In genomic region chr2:49450931-49451636, GRCm38 (mm10) we compare ENCODE assay signal across 8 mouse cellular contexts. TPM values are rescaled to one million over a fixed set of nuclear protein-coding genes. Genes with fewer than 3 reads are reported as not detected.
DNase-seq lines count a peak whose midpoint lies in the region; ATAC-seq and TF ChIP-seq lines count a peak whose summit lies in the region.

Gene Epc2, plus strand, starts transcription at chr2:49451486.

- H3K9ac ChIP-seq in forebrain, embryonic 12.5 days = peak within 1 kb of the TSS; percentile 95
- H3K9ac ChIP-seq in heart, postnatal 0 days (replicated peaks; ENCODE audit: low read depth, low read length) = peak within 1 kb of the TSS; percentile 96
- H3K9ac ChIP-seq in liver, embryonic 15.5 days = peak within 1 kb of the TSS; percentile 91
- H3K9ac ChIP-seq in neural tube, embryonic 11.5 days (ENCODE audit: low read length) = peak within 1 kb of the TSS; percentile 98
- H3K9ac ChIP-seq in stomach, embryonic 16.5 days (ENCODE audit: low read length) = peak within 1 kb of the TSS; percentile 98

- DNase-seq in c-Kit-positive CD71-positive TER-119-positive erythroid progenitor cells, embryonic 14.5 days (ENCODE audit: low spot score) = peak; percentile 72
- DNase-seq in heart, postnatal 0 days (ENCODE audit: low spot score) = peak; percentile 80
- DNase-seq in kidney, postnatal 4 days = peak; percentile 87 to 94
- DNase-seq in neural tube, embryonic 11.5 days (ENCODE audit: low spot score) = peak; percentile 91

- H3K27me3 ChIP-seq in E14TG2a.4 (ENCODE audit: insufficient read depth, low read length) = no peaks in the 10 kb centered on the region
- H3K27me3 ChIP-seq in forebrain, embryonic 12.5 days = no peaks in the 10 kb centered on the region
- H3K27me3 ChIP-seq in heart, postnatal 0 days (ENCODE audit: control insufficient read depth, insufficient read depth, low read length) = no peaks in the 10 kb centered on the region
- peaks cover 19% of the 10 kb centered on the region for H3K27me3 ChIP-seq in liver, embryonic 15.5 days
- no peaks in the 10 kb centered on the region for H3K27me3 ChIP-seq in neural tube, embryonic 11.5 days (ENCODE audit: control insufficient read depth, insufficient read depth, low read length)
- H3K27me3 ChIP-seq in stomach, embryonic 16.5 days (ENCODE audit: control insufficient read depth, insufficient read depth, low read length) = no peaks in the 10 kb centered on the region

- under 1% methylated on average over 41 of the region's 88 CpGs for WGBS in forebrain, embryonic 12.5 days
- under 1% methylated on average over 69 of the region's 88 CpGs for WGBS in heart, postnatal 0 days
- WGBS in liver, embryonic 15.5 days (ENCODE audit: insufficient replicate concordance) = under 1% methylated on average over 87 of the region's 88 CpGs
- 0% methylated on average over 53 of the region's 88 CpGs for WGBS in neural tube, embryonic 11.5 days
- WGBS in stomach, embryonic 16.5 days = under 1% methylated on average over 83 of the region's 88 CpGs

- peaks cover 66% of the 10 kb centered on the region for H3K4me1 ChIP-seq in E14TG2a.4 (replicated peaks; ENCODE audit: low read depth, low read length)
- peaks cover 19% of the 10 kb centered on the region for H3K4me1 ChIP-seq in forebrain, embryonic 12.5 days
- no peaks in the 10 kb centered on the region; the same call in 1 of the 2 replicates for H3K4me1 ChIP-seq in heart, postnatal 0 days (ENCODE audit: control insufficient read depth, insufficient read depth)
- peaks cover 20% of the 10 kb centered on the region for H3K4me1 ChIP-seq in liver, embryonic 15.5 days (replicated peaks)
- H3K4me1 ChIP-seq in neural tube, embryonic 11.5 days (ENCODE audit: control insufficient read depth, insufficient read depth, low read length) = 0 out of 2 replicates have a peak, but pooled peaks cover 3% of the 10 kb centered on the region
- H3K4me1 ChIP-seq in stomach, embryonic 16.5 days (ENCODE audit: control insufficient read depth, insufficient read depth, low read length) = no peaks in the 10 kb centered on the region; the same call in 1 of the 2 replicates

- ATAC-seq in forebrain, embryonic 12.5 days (ENCODE audit: low FRiP score) = peak; percentile 84
- ATAC-seq in heart, postnatal 0 days (ENCODE audit: insufficient read depth, low read depth) = peak; percentile 82
- peak; percentile 83 for ATAC-seq in liver, embryonic 15.5 days (ENCODE audit: insufficient read depth)
- peak; percentile 83 for ATAC-seq in neural tube, embryonic 11.5 days (ENCODE audit: insufficient read depth, low FRiP score, low TSS enrichment)
- peak; percentile 88 for ATAC-seq in stomach, embryonic 16.5 days (ENCODE audit: insufficient read depth, low FRiP score)

- TF ChIP-seq EP300 in heart, postnatal 0 days (IDR thresholded peaks at IDR 0.05; ENCODE audit: low read depth) = no peak

- TF ChIP-seq CTCF in E14TG2a.4 (conservative IDR thresholded peaks at IDR 0.05; ENCODE audit: low read length) = no peak
- TF ChIP-seq CTCF in heart, postnatal 0 days (IDR thresholded peaks at IDR 0.05; ENCODE audit: low read depth) = no peak

- no peaks in the 10 kb centered on the region for H3K36me3 ChIP-seq in E14TG2a.4 (ENCODE audit: insufficient read depth, low read length)
- no peaks in the 10 kb centered on the region for H3K36me3 ChIP-seq in forebrain, embryonic 12.5 days (replicated peaks)
- H3K36me3 ChIP-seq in heart, postnatal 0 days (replicated peaks; ENCODE audit: control insufficient read depth, insufficient read depth, low read length) = no peaks in the 10 kb centered on the region
- no peaks in the 10 kb centered on the region for H3K36me3 ChIP-seq in liver, embryonic 15.5 days (replicated peaks)
- H3K36me3 ChIP-seq in neural tube, embryonic 11.5 days (ENCODE audit: control insufficient read depth, insufficient read depth, low read length) = no peaks in the 10 kb centered on the region
- no peaks in the 10 kb centered on the region for H3K36me3 ChIP-seq in stomach, embryonic 16.5 days (ENCODE audit: control insufficient read depth, insufficient read depth, low read length)

- no peaks in the 10 kb centered on the region for H3K9me3 ChIP-seq in E14TG2a.4 (ENCODE audit: low read length)
- H3K9me3 ChIP-seq in forebrain, embryonic 12.5 days = no peaks in the 10 kb centered on the region
- no peaks in the 10 kb centered on the region for H3K9me3 ChIP-seq in heart, postnatal 0 days (replicated peaks; ENCODE audit: control insufficient read depth, low read length)
- no peaks in the 10 kb centered on the region for H3K9me3 ChIP-seq in liver, embryonic 15.5 days (replicated peaks)
- no peaks in the 10 kb centered on the region for H3K9me3 ChIP-seq in neural tube, embryonic 11.5 days (ENCODE audit: control insufficient read depth, low read length)
- no peaks in the 10 kb centered on the region for H3K9me3 ChIP-seq in stomach, embryonic 16.5 days (replicated peaks; ENCODE audit: control insufficient read depth, low read length)

- H3K27ac ChIP-seq in forebrain, embryonic 12.5 days = peak within 1 kb of the TSS; percentile 100
- peak within 1 kb of the TSS; percentile 100 for H3K27ac ChIP-seq in heart, postnatal 0 days (ENCODE audit: low read depth)
- peak within 1 kb of the TSS; percentile 97 for H3K27ac ChIP-seq in liver, embryonic 15.5 days (replicated peaks)
- peak within 1 kb of the TSS; percentile 100 for H3K27ac ChIP-seq in neural tube, embryonic 11.5 days (ENCODE audit: low read depth, low read length)
- H3K27ac ChIP-seq in stomach, embryonic 16.5 days (ENCODE audit: low read length) = peak within 1 kb of the TSS; percentile 99

- peak within 1 kb of the TSS; percentile 97 for H3K4me3 ChIP-seq in E14TG2a.4 (replicated peaks; ENCODE audit: low read length)
- peak within 1 kb of the TSS; percentile 92 for H3K4me3 ChIP-seq in forebrain, embryonic 12.5 days (replicated peaks)
- H3K4me3 ChIP-seq in heart, postnatal 0 days (ENCODE audit: low read depth, low read length) = peak within 1 kb of the TSS; percentile 81
- peak within 1 kb of the TSS; percentile 86 for H3K4me3 ChIP-seq in liver, embryonic 15.5 days (replicated peaks)
- H3K4me3 ChIP-seq in neural tube, embryonic 11.5 days (ENCODE audit: low read depth, low read length) = peak within 1 kb of the TSS; percentile 56
- H3K4me3 ChIP-seq in stomach, embryonic 16.5 days (replicated peaks; ENCODE audit: low read length) = peak within 1 kb of the TSS; percentile 96

- H3K4me2 ChIP-seq in forebrain, embryonic 12.5 days = peak within 1 kb of the TSS; percentile 80
- peak within 1 kb of the TSS; percentile 92 for H3K4me2 ChIP-seq in heart, postnatal 0 days (ENCODE audit: low read depth, low read length)
- peak within 1 kb of the TSS; percentile 93 for H3K4me2 ChIP-seq in liver, embryonic 15.5 days
- H3K4me2 ChIP-seq in neural tube, embryonic 11.5 days (ENCODE audit: low read depth) = peak within 1 kb of the TSS; percentile 70
- peak within 1 kb of the TSS; percentile 85 for H3K4me2 ChIP-seq in stomach, embryonic 16.5 days (ENCODE audit: low read depth, low read length)

RNA-seq across cellular contexts. Expression of gene Epc2, which starts in this region (rescaled TPM):
- 15.0 and 15.3 TPM in 2 replicates for polyA plus RNA-seq in forebrain, embryonic 12.5 days (2016; fragmentation: Nextera tagmentation; extraction: Ambion mirVana)
- total RNA-seq in heart, postnatal 0 days (2014; rRNA removed; ENCODE audit: low replicate concordance) = 7.1 and 15.9 TPM in 2 replicates
- polyA plus RNA-seq in heart, postnatal 0 days (2015; fragmentation: Nextera tagmentation; extraction: Ambion mirVana) = 3.2 and 3.3 TPM in 2 replicates
- polyA plus RNA-seq in liver, embryonic 15.5 days (2015; fragmentation: Nextera tagmentation; extraction: Ambion mirVana) = 2.0 and 2.1 TPM in 2 replicates
- polyA plus RNA-seq in neural tube, embryonic 11.5 days (2014; fragmentation: Nextera tagmentation; extraction: Ambion mirVana) = 11.1 and 12.3 TPM in 2 replicates
- 4.7 and 6.1 TPM in 2 replicates for polyA plus RNA-seq in stomach, embryonic 16.5 days (2015; fragmentation: Nextera tagmentation; extraction: Ambion mirVana)

Comparison
In these comparisons a context has a peak if more than half of its experiments do, and no peak if none do; other contexts are left out.
1. Peak in every context shown above with its lines: DNase-seq, ATAC-seq, H3K4me3 ChIP-seq and H3K27ac ChIP-seq.